Mouse (Mus musculus) spleen, postnatal 10 days (tissue): ENCODE measurements at regions not wholly inside any gene's neighbourhood (a gene's known extent, or its start where the extent isn't known, plus 50 kb on each side); places are given as distances from the start of the nearest gene placed in this dataset.

Experiments
- DNase-seq, 2 experiments: peaks; one replicate each; pipeline ENCODE4 v3.0.0; 2021 to 2022; ENCODE audit warnings: low spot score in 2 of 2

DNA sequence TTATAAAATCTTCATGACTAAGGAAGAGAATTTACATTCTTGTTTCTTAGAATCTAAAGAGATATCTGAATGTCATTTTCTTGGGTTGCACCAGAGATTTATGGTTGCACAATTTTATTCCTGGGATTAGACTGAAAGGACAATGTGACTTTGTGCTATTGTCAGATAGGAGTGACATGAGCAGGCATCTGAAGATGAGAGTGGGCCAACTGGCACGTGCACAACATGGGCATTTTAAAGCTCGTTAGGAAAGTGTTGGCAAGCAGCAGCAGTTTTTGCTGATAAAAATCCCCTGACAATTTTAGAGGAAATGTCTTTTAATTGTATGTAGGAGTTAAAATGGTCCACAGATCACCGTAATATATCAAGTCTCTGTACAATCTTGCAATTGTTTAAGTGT lies 178.9 kb upstream of the Tecrl start:
- no peak for DNase-seq

DNA sequence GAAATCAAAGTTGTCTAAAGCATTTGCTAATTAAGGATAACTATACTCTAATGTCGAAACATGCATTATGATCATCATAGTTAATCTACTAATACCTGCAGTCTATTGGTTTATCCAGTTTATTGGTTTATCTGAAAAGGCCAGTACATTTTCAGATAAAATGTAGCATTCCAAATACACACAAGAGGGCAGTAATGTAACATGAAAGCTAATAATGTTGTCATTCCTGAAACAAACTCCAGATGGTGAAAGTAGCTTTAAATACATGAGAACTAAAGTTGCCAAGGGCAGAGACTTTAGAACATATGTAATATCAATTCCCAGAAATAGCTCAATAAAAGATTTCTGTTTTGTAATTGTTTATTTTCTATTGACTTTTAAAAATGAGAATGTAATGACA lies 163.7 kb upstream of the Tecrl start:
- no peak for DNase-seq

DNA sequence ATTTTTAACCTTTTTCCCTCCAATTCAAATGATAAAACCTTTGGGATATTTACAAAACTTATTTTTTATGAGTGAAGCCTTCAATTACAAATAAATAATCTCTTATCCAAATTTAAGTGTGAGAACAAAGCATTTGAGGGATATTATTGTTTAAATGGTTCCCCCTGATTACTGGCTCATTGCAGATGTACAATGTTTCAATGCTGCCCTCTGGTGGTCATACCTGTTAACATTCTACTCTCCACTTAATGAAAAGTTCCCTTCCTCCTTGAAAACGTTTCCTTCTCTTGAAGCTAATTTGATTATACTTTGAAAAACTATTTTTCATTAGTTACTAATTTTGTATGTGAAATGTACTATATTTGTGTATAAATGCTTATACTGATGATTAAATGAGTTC lies 129.1 kb upstream of the Tecrl start:
- peak in 1 of 2 experiments; percentile 11 for DNase-seq

DNA sequence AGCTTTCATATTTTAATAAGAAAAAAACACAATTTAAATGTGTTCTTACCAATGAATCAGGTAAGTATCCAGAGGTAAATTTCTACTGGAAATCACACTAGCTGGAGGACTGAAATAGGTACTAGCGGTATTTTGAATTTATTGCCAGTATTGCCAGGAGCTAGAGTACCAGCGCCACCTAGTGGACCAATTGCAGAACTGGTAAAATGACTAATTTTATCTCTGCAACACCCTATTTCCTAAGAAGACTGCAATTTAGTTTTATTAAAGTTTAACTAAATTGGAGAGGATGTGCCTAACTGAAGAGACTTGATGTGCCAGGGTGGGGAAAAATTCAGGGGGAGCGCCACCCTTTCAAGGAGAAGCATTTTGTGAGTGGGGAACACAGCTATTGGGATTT lies 85.3 kb upstream of the Tecrl start:
- DNase-seq = peak in 1 of 2 experiments; percentile 27

DNA sequence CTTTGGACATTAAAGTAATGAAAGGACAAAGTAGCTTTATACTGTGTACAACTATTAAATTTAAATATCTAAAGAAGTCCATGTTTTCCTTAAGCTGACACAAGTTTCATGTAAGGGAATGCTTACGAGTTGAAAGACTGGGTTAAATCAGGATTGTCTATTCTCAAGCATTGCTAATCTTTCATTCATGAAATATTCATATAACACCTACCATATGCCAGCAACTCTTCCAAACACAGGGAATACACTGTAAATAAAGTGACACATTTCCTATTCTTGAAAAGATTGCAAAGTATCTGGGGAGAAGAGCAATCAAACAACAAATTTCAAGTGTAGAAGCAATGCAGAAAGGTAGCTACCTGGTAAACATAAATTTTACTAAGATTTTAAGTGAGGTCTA lies 81.5 kb upstream of the Tecrl start:
- no peak for DNase-seq

DNA sequence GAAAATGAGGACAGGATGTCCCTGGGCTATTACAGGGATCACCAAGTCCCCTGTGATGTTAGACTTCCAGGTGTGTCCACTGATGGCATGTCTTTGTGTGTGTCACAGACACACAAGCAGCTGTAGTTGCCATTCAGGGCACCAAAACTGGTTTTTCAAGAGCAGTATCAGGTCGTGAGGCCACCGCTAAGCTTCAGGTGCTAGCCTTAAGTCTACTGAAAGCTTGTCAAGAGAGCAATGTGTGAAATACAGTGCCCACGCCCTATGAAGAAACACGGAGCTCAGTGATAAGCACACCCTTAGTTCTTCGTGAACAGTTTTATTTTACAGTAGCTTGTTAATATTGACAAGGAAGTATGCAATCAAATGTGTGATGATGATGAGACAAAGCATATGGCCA lies 66.7 kb upstream of the Tecrl start:
- no peak for DNase-seq

DNA sequence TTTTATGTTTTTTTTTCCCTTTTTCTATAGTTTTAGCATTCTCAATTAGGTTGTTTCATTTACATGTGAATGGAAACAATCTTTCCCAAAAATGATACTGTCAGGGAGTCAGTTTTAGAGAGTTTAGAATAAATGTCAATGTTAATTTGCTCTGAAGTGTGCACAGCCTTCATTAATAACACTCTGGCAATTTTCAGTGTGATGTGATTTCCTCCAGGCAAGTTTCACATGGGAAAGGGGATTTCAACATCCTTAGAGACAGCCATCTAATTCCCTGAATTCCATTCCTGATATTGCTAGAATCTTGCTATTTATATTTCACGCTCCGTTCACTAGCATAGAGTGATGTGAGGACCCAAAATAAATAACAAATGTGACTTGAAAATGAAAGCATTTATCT lies 55.2 kb upstream of the Tecrl start:
- no peak for DNase-seq

DNA sequence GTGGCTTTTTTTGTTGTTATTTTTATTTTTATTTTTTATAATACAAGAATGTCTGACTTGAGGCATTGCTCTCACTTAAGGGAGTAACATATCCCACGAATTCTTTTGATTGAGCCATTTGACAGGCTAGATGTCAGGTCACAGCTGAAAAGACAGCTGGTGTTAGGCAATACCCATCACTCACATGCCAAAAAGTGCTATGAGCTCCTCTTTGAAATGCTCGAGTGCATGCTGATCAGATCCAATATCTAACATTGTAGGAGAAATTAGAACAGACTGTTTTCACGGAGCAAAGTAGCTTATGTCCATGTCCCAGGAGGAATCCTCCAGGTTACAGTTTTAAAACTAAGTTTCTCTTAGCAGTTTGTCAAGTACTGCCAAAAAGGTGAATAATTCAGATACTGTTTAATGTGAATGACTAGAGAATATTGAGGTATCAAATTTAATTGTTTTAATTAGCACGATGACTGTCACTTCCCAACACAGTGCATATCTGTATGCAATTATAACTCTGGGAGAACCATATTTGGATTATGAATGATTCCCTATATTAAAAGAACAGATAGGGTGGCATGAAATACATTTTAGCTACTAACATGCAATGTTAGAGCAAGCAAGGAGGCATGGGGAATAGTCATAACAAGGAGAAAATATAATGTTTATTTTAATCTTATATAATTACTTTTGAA lies 50.4 kb upstream of the Tecrl start:
- DNase-seq = no peak
